In the genomic region with DNA sequence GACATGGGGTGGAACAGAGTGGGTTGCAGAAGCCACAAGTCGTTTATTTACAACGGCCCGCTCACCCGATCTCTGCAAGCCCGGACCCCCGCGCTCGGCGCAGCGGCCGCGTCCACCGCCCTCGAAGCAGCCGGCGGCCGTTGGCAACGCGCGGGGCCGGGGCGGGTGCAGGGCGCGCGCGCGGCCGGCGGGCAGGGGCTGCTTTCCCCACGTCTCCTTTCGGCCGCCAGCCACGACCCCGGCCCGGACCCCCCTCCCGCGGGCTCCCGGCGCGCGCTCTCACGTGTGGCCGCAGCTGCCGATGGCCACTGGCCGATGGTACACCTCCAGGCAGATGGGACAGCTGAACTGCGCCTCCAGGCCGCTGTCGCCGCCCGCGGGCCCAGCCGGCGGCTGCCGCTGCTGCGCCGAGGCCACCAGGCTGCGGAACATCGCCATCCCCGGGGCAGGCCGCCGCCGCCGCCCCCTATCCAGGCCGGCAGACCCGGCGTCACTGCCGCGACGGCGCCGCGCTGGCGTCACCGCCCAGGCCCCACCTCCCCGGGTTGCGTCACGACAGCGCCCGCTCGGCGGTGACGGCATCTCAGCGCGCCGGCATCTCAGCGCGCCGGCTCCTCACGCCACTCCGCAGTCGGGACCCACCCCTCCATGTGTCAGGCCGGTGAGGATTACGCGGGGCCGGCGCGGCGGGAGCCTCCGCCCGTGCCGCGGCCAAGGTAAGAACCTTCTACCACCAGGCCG, we compare ENCODE assay signal across 8 mouse cellular contexts. TPM values are rescaled to one million over a fixed set of nuclear protein-coding genes. Genes with fewer than 3 reads are reported as not detected.
DNase-seq lines count a peak whose midpoint lies in the region; ATAC-seq and TF ChIP-seq lines count a peak whose summit lies in the region.

Gene Rnf166 (minus strand): TSS at position 485 of the 741 bp plus-strand sequence.
Gene Ctu2 (plus strand): TSS at position 564 of the 741 bp plus-strand sequence.

- peak; percentile 33 for DNase-seq in Patski (ENCODE audit: low read depth, low spot score)
- DNase-seq in cerebellum, postnatal 14 days = peak; percentile 96 to 98
- DNase-seq in frontal cortex, postnatal 25 days (ENCODE audit: low spot score in 2 of 2) = peak; percentile 75 to 89
- peak; percentile 96 for DNase-seq in hindbrain, embryonic 14.5 days (ENCODE audit: low spot score)
- peak; percentile 89 to 90 for DNase-seq in layer of hippocampus, postnatal 36 days
- DNase-seq in lung, postnatal 36 days = peak; percentile 88
- DNase-seq in retina, postnatal 1 day = peak; percentile 94
- DNase-seq in urinary bladder, adult 18-20 months (ENCODE audit: low spot score in 2 of 2) = peak; percentile 80 to 87

- POLR2A ChIA-PET in Patski (lab: Charles Lee) = interaction anchor here (0.8 to 2.3 kb wide), 4 partner anchors 11 to 43 kb away, joined by 3 to 10 read pairs (median 4); partner anchors contain the start of gene Cyba

- peak within 1 kb of the TSS; percentile 93 for H3K4me2 ChIP-seq in hindbrain, embryonic 14.5 days (replicated peaks)

- TF ChIP-seq CTCF in Patski (IDR thresholded peaks at IDR 0.05) = no peak

- in situ Hi-C loops in Patski (cut with MboI; ENCODE audit: low pct_unique_long_range_greater_than_20kb) = no loop called here

- peak within 1 kb of the TSS; percentile 99 for H3K4me3 ChIP-seq in hindbrain, embryonic 14.5 days (replicated peaks; ENCODE audit: low read length)

- WGBS in hindbrain, embryonic 14.5 days = under 1% methylated on average over 89 of the region's 103 CpGs

- H3K27me3 ChIP-seq in Patski = no peaks in the 10 kb centered on the region
- H3K27me3 ChIP-seq in hindbrain, embryonic 14.5 days (ENCODE audit: control insufficient read depth, insufficient read depth, low read length) = no peaks in the 10 kb centered on the region

- H3K27ac ChIP-seq in hindbrain, embryonic 14.5 days = peak within 1 kb of the TSS; percentile 86

- no peaks in the 10 kb centered on the region for H3K9me3 ChIP-seq in hindbrain, embryonic 14.5 days (ENCODE audit: control insufficient read depth, low read length)

- H3K4me1 ChIP-seq in hindbrain, embryonic 14.5 days (replicated peaks; ENCODE audit: control insufficient read depth, insufficient read depth, low read length) = peaks cover 20% of the 10 kb centered on the region

- peaks cover 48% of the 10 kb centered on the region for H3K36me3 ChIP-seq in hindbrain, embryonic 14.5 days (replicated peaks; ENCODE audit: control insufficient read depth, insufficient read depth)

- peak within 1 kb of the TSS; percentile 94 for H3K9ac ChIP-seq in hindbrain, embryonic 14.5 days

- CTCF ChIA-PET in Patski (lab: Charles Lee) = interaction anchor here (0.7 to 1.3 kb wide), 2 partner anchors 14 to 35 kb away, joined by 3 read pairs; no protein-coding TSS in a partner anchor

- ATAC-seq in Patski = peak; percentile 49
- peak; percentile 94 for ATAC-seq in hindbrain, embryonic 14.5 days (ENCODE audit: low FRiP score)

RNA-seq across cellular contexts. Expression of gene Rnf166, which starts in this region (rescaled TPM):
- 41.5 TPM for polyA plus RNA-seq in Patski (2021)
- polyA plus RNA-seq in hindbrain, embryonic 14.5 days (2014; fragmentation: Nextera tagmentation; extraction: Ambion mirVana) = 31.6 and 32.6 TPM in 2 replicates
- 10 to 100 TPM; 31.8 to 36.3 TPM for total RNA-seq in layer of hippocampus, postnatal 36 days (2021)

RNA-seq across cellular contexts. Expression of gene Ctu2, which starts in this region (rescaled TPM):
- 27.4 TPM for polyA plus RNA-seq in Patski (2021)
- 77.8 and 80.2 TPM in 2 replicates for polyA plus RNA-seq in hindbrain, embryonic 14.5 days (2014; fragmentation: Nextera tagmentation; extraction: Ambion mirVana)
- total RNA-seq in layer of hippocampus, postnatal 36 days (2021) = 10 to 100 TPM; 16.6 to 21.7 TPM

Comparison
In these comparisons a context has a peak if more than half of its experiments do, and no peak if none do; other contexts are left out.
1. Peak in every context shown above with its lines: DNase-seq, ATAC-seq, H3K4me3 ChIP-seq and H3K27ac ChIP-seq.
2. DNase-seq: peak in every context shown above with its lines; median percentile 97 in cerebellum, postnatal 14 days; 96 in hindbrain, embryonic 14.5 days; 94 in retina, postnatal 1 day; 90 in layer of hippocampus, postnatal 36 days; 88 in lung, postnatal 36 days; 84 in urinary bladder, adult 18-20 months; 82 in frontal cortex, postnatal 25 days; 33 in Patski.